Mouse (Mus musculus) cortical plate, adult 2 months (tissue): ENCODE data around the gene Hoxa2.

Experiments
- CTCF ChIP-seq: fragments of 200-500 bp; IDR thresholded peaks from 2 replicates; pipeline ENCODE4 v1.5.1; 2011; ENCODE audit warnings: mild to moderate bottlenecking, control low read depth, low read length; ENCODE audit not compliant: insufficient read depth; ENCODE audit errors: extremely low read depth
- POLR2A ChIP-seq: fragments of 200-500 bp; IDR thresholded peaks from 2 replicates; pipeline ENCODE4 v1.6.1; 2011; ENCODE audit warnings: mild to moderate bottlenecking, low read length, control low read depth; ENCODE audit not compliant: insufficient read depth; ENCODE audit errors: extremely low read depth

GRCm38 (mm10) chr6:52163366-52164031 is 1.1 kb downstream of the Hoxa2 start:
- TF ChIP-seq POLR2A (no peak), CTCF (no peak)
